Mouse (Mus musculus): ENCODE data around the gene Hcrtr2.

DNA sequence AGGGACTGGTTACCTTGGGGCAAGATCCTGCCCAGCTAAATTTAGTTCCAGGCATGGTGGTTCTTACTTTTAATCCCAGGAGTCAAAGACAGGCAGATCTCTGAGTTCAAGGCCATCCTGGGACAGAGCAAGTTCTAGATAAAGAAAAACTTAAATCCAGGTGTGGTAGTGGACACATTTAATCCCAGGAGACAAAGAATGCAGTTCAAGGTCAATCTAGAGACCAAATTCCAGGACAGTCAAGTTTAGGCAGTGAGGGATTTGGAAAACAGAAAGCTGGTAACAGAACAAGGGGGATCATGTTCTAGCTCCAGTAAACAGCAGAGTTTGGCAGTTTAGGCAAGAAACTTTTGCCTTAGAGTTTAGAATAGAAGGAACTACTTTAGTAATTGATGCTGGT lies 8.6 kb downstream of the Hcrtr2 start:
- TF ChIP-seq TAL1 (IDR thresholded peaks at IDR 0.05; ENCODE audit: low read length) (no peak), GATA1 (IDR thresholded peaks at IDR 0.05; ENCODE audit: low read length) (no peak)

Data from erythroblast, embryonic 14.5 days (primary cell).